Mouse (Mus musculus): ENCODE measurements at regions not wholly inside any gene's neighbourhood (a gene's known extent, or its start where the extent isn't known, plus 50 kb on each side); places are given as distances from the start of the nearest gene placed in this dataset.
A peak's percentile ranks its signal among the peaks of the same experiment; 100 is the strongest.

- Histone ChIP-seq H3K27ac (no peak overlapping the region), H3K79me2 (ENCODE audit: inconsistent target) (no peaks in the 10 kb centered on the region), H3K4me3 (ENCODE audit: inconsistent target) (no peak overlapping the region), H3K36me3 (ENCODE audit: inconsistent target) (no peaks in the 10 kb centered on the region)
- 61% methylated on average over 16 of the region's 17 CpGs for WGBS (ENCODE audit: missing documents)
These were observed 52.3 kb upstream of the Cux1 start for GRCm38 (mm10) chr5:136619315-136620231.

GRCm38 (mm10) chr5:136620234-136620633 is 52.9 kb upstream of the Cux1 start:
- Histone ChIP-seq H3K36me3 (ENCODE audit: inconsistent target) (no peaks in the 10 kb centered on the region), H3K27ac (no peak overlapping the region), H3K4me3 (ENCODE audit: inconsistent target) (no peak overlapping the region), H3K79me2 (ENCODE audit: inconsistent target) (no peaks in the 10 kb centered on the region)
- WGBS (ENCODE audit: missing documents) = 58% methylated on average over 12 of the region's 12 CpGs

- 54% methylated on average over 4 of the region's 4 CpGs for WGBS (ENCODE audit: missing documents)
- Histone ChIP-seq H3K4me3 (ENCODE audit: inconsistent target) (no peak overlapping the region), H3K36me3 (ENCODE audit: inconsistent target) (no peaks in the 10 kb centered on the region), H3K27ac (no peak overlapping the region), H3K79me2 (ENCODE audit: inconsistent target) (no peaks in the 10 kb centered on the region)
These were observed 54.2 kb upstream of the Cux1 start for GRCm38 (mm10) chr5:136621336-136622125.

- H3K27ac ChIP-seq = no peak overlapping the region
- no peaks in the 10 kb centered on the region for H3K79me2 ChIP-seq (ENCODE audit: inconsistent target)
- no peaks in the 10 kb centered on the region for H3K36me3 ChIP-seq (ENCODE audit: inconsistent target)
- no peak overlapping the region for H3K4me3 ChIP-seq (ENCODE audit: inconsistent target)
- no CpG with 5 or more reads among the region's 2 CpGs for WGBS (ENCODE audit: missing documents)
These were observed 54.9 kb upstream of the Cux1 start for GRCm38 (mm10) chr5:136622152-136622551.

GRCm38 (mm10) chr5:136622721-136623542 is 55.6 kb upstream of the Cux1 start:
- Histone ChIP-seq H3K27ac (no peak overlapping the region), H3K36me3 (ENCODE audit: inconsistent target) (no peaks in the 10 kb centered on the region)

GRCm38 (mm10) chr5:136623791-136624190 is 56.5 kb upstream of the Cux1 start:
- 75% methylated on average over 6 of the region's 6 CpGs for WGBS (ENCODE audit: missing documents)
- H3K27ac ChIP-seq = no peak overlapping the region

More at GRCm38 (mm10) chr5:136622721-136623542, 55.6 kb upstream of the Cux1 start:
- Histone ChIP-seq H3K79me2 (ENCODE audit: inconsistent target) (no peaks in the 10 kb centered on the region), H3K4me3 (ENCODE audit: inconsistent target) (peak overlapping the region; percentile 19; the same call in 1 of the 2 replicates)
- WGBS (ENCODE audit: missing documents) = 7% methylated on average over 43 of the region's 43 CpGs

GRCm38 (mm10) chr5:136625176-136625991 is 58.1 kb upstream of the Cux1 start:
- Histone ChIP-seq H3K27ac (no peak overlapping the region), H3K79me2 (ENCODE audit: inconsistent target) (no peaks in the 10 kb centered on the region), H3K4me3 (ENCODE audit: inconsistent target) (no peak overlapping the region), H3K36me3 (ENCODE audit: inconsistent target) (no peaks in the 10 kb centered on the region)
- 31% methylated on average over 12 of the region's 13 CpGs for WGBS (ENCODE audit: missing documents)

More at GRCm38 (mm10) chr5:136623791-136624190, 56.5 kb upstream of the Cux1 start:
- Histone ChIP-seq H3K79me2 (ENCODE audit: inconsistent target) (no peaks in the 10 kb centered on the region), H3K4me3 (ENCODE audit: inconsistent target) (no peak overlapping the region), H3K36me3 (ENCODE audit: inconsistent target) (no peaks in the 10 kb centered on the region)

- Histone ChIP-seq H3K79me2 (ENCODE audit: inconsistent target) (no peaks in the 10 kb centered on the region), H3K27ac (no peak overlapping the region), H3K4me3 (ENCODE audit: inconsistent target) (no peak overlapping the region), H3K36me3 (ENCODE audit: inconsistent target) (no peaks in the 10 kb centered on the region)
- WGBS (ENCODE audit: missing documents) = 21% methylated on average over 4 of the region's 4 CpGs
These were observed 59.0 kb upstream of the Cux1 start for GRCm38 (mm10) chr5:136626142-136626771.

- Histone ChIP-seq H3K4me3 (ENCODE audit: inconsistent target) (no peak overlapping the region), H3K79me2 (ENCODE audit: inconsistent target) (no peaks in the 10 kb centered on the region), H3K36me3 (ENCODE audit: inconsistent target) (no peaks in the 10 kb centered on the region), H3K27ac (no peak overlapping the region)
- 55% methylated on average over 2 of the region's 2 CpGs for WGBS (ENCODE audit: missing documents)
These were observed 59.6 kb upstream of the Cux1 start for GRCm38 (mm10) chr5:136626891-136627290.

- WGBS (ENCODE audit: missing documents) = 74% methylated on average over 10 of the region's 11 CpGs
- Histone ChIP-seq H3K4me3 (ENCODE audit: inconsistent target) (no peak overlapping the region), H3K27ac (no peak overlapping the region), H3K36me3 (ENCODE audit: inconsistent target) (no peaks in the 10 kb centered on the region), H3K79me2 (ENCODE audit: inconsistent target) (no peaks in the 10 kb centered on the region)
These were observed 60.5 kb upstream of the Cux1 start for GRCm38 (mm10) chr5:136627671-136628292.

GRCm38 (mm10) chr5:136628502-136628901 is 61.2 kb upstream of the Cux1 start:
- Histone ChIP-seq H3K27ac (no peak overlapping the region), H3K36me3 (ENCODE audit: inconsistent target) (no peaks in the 10 kb centered on the region), H3K79me2 (ENCODE audit: inconsistent target) (no peaks in the 10 kb centered on the region), H3K4me3 (ENCODE audit: inconsistent target) (no peak overlapping the region)
- 66% methylated on average over 5 of the region's 5 CpGs for WGBS (ENCODE audit: missing documents)

- no peaks in the 10 kb centered on the region for H3K36me3 ChIP-seq (ENCODE audit: inconsistent target)
- no peaks in the 10 kb centered on the region for H3K79me2 ChIP-seq (ENCODE audit: inconsistent target)
- WGBS (ENCODE audit: missing documents) = 36% methylated on average over 4 of the region's 5 CpGs
- H3K27ac ChIP-seq = no peak overlapping the region
- no peak overlapping the region for H3K4me3 ChIP-seq (ENCODE audit: inconsistent target)
These were observed 60.7 kb upstream of the Myl10 start for GRCm38 (mm10) chr5:136632286-136632685.

- H3K36me3 ChIP-seq (ENCODE audit: inconsistent target) = no peaks in the 10 kb centered on the region
- 94% methylated on average over 6 of the region's 6 CpGs for WGBS (ENCODE audit: missing documents)
- no peak overlapping the region for H3K4me3 ChIP-seq (ENCODE audit: inconsistent target)
- H3K79me2 ChIP-seq (ENCODE audit: inconsistent target) = no peaks in the 10 kb centered on the region
- H3K27ac ChIP-seq = no peak overlapping the region
These were observed 59.0 kb upstream of the Myl10 start for GRCm38 (mm10) chr5:136633901-136634300.

Measured in macrophage (primary cell).